Mouse (Mus musculus): ENCODE data around the gene Pde6h. TPM values are rescaled to one million over a fixed set of nuclear protein-coding genes. Genes with fewer than 3 reads are reported as not detected.

Pde6h gene
- total and polyA plus RNA-seq, 3 experiments, result 0.05 TPM; not detected in 2

DNA sequence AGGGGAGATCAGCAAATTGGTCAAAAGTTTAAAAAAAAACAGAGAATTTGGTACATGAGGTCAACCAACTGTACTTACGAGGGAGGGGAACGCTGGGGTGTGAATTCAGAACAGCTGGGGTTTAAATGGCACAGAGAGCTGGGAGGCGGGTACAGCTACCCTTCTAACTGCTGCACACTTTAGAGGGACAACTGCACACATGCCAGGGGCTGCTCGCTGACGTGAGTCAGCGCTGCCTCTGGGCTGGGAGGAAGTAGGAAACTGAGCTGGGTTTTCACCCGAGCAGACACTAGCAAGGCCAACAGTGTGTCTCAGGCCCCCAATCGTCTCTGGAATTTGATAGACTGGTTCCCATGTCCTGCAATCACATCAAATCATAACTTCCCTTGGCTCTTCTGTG, 1.4 kb downstream of the Pde6h start:
- DNase-seq (ENCODE audit: low spot score), result no peak
- no peak for ATAC-seq (ENCODE audit: extremely low read depth, insufficient number of reproducible peaks, low FRiP score, poor library complexity, severe bottlenecking)
- no peak for TF ChIP-seq POLR2AphosphoS5 (IDR thresholded peaks at IDR 0.05; ENCODE audit: insufficient replicate concordance, low read depth, low read length)
- TF ChIP-seq TAL1 (conservative IDR thresholded peaks at IDR 0.05; ENCODE audit: low read depth, low read length), result no peak
- no peak for TF ChIP-seq GATA2 (IDR thresholded peaks at IDR 0.05; ENCODE audit: borderline replicate concordance, low read depth, low read length)
- TF ChIP-seq CTCF (IDR thresholded peaks at IDR 0.05; ENCODE audit: low read depth, low read length), result no peak
- H3K27me3 ChIP-seq (ENCODE audit: insufficient read depth, low read length), result no peaks in the 10 kb centered on the region
- peaks cover 78% of the 10 kb centered on the region for H3K36me3 ChIP-seq (replicated peaks)
- no peaks in the 10 kb centered on the region for H3K9me3 ChIP-seq (replicated peaks)
- no peak overlapping the region for H3K4me3 ChIP-seq (ENCODE audit: low read depth, low read length)
- peaks cover 13% of the 10 kb centered on the region; the same call in 1 of the 2 replicates for H3K4me1 ChIP-seq (ENCODE audit: insufficient read depth, low read depth, low read length)

DNA sequence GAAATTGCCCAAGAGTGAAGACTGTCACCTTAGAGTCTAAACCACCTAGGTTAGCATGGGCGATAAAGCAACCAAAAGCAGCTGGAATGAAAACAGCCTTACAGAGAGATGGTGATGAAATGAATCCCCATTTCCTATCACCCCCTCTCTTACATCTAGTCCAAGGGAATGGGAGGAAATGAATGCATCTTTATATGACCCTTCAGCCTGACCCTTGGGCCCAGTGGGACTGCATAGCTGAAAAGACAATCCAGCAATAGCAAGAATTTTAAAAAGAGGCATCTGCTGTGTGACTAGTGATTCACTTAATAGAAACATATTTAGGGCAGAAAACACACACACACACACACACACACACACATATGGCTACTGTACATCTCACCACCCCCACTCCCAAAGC, 4.0 kb downstream of the Pde6h start:
- no peak for TF ChIP-seq GATA1 (IDR thresholded peaks at IDR 0.05; ENCODE audit: borderline replicate concordance, low read length)
- no peak for TF ChIP-seq POLR2AphosphoS5 (IDR thresholded peaks at IDR 0.05; ENCODE audit: insufficient replicate concordance, low read depth, low read length)
- TF ChIP-seq TAL1 (conservative IDR thresholded peaks at IDR 0.05; ENCODE audit: low read depth, low read length), result no peak
- no peak for TF ChIP-seq GATA2 (IDR thresholded peaks at IDR 0.05; ENCODE audit: borderline replicate concordance, low read depth, low read length)
- no peak for TF ChIP-seq CTCF (IDR thresholded peaks at IDR 0.05; ENCODE audit: low read depth, low read length)
- H3K9me3 ChIP-seq (replicated peaks), result no peaks in the 10 kb centered on the region
- H3K27me3 ChIP-seq (ENCODE audit: insufficient read depth, low read length), result no peaks in the 10 kb centered on the region
- ATAC-seq (ENCODE audit: extremely low read depth, insufficient number of reproducible peaks, low FRiP score, poor library complexity, severe bottlenecking) (no peak), DNase-seq (ENCODE audit: low spot score) (no peak)
- H3K4me3 ChIP-seq (ENCODE audit: low read depth, low read length), result no peak overlapping the region
- H3K4me1 ChIP-seq (ENCODE audit: insufficient read depth, low read depth, low read length), result peaks cover 32% of the 10 kb centered on the region
- H3K36me3 ChIP-seq (replicated peaks), result peaks cover 94% of the 10 kb centered on the region

DNA sequence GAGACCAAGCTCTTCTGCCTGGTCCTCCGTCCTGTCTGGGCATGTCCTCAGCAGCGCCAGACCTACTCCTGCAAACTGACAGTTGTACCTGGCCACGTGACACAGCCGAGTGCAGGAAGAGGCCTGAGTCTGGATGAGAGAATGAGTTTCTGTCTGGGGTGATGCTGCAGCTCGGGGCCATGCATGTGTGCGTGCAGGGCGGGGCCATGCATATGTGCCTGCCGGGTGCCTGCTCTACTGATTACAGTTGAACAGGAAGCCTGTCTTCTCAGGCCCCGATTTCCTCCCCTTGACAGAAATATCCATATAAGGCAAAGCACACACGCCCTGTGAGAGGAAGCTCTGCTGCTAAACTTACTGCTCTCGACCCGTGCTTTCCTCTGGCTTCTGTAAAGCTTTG, 7.0 kb downstream of the Pde6h start:
- no peak overlapping the region; the same call in 1 of the 2 replicates for H3K4me3 ChIP-seq (ENCODE audit: low read depth, low read length)
- H3K36me3 ChIP-seq (replicated peaks), result peaks cover 93% of the 10 kb centered on the region
- H3K4me1 ChIP-seq (ENCODE audit: insufficient read depth, low read depth, low read length), result peaks cover 53% of the 10 kb centered on the region
- no peaks in the 10 kb centered on the region for H3K27me3 ChIP-seq (ENCODE audit: insufficient read depth, low read length)
- DNase-seq (ENCODE audit: low spot score), result peak; percentile 56
- H3K9me3 ChIP-seq (replicated peaks), result no peaks in the 10 kb centered on the region
- peak; percentile 92 for ATAC-seq (ENCODE audit: extremely low read depth, insufficient number of reproducible peaks, low FRiP score, poor library complexity, severe bottlenecking)
- TF ChIP-seq GATA1 (IDR thresholded peaks at IDR 0.05; ENCODE audit: borderline replicate concordance, low read length) (no peak), TAL1 (conservative IDR thresholded peaks at IDR 0.05; ENCODE audit: low read depth, low read length) (no peak), CTCF (IDR thresholded peaks at IDR 0.05; ENCODE audit: low read depth, low read length) (no peak), POLR2AphosphoS5 (IDR thresholded peaks at IDR 0.05; ENCODE audit: insufficient replicate concordance, low read depth, low read length) (no peak), GATA2 (IDR thresholded peaks at IDR 0.05; ENCODE audit: borderline replicate concordance, low read depth, low read length) (no peak)

DNA sequence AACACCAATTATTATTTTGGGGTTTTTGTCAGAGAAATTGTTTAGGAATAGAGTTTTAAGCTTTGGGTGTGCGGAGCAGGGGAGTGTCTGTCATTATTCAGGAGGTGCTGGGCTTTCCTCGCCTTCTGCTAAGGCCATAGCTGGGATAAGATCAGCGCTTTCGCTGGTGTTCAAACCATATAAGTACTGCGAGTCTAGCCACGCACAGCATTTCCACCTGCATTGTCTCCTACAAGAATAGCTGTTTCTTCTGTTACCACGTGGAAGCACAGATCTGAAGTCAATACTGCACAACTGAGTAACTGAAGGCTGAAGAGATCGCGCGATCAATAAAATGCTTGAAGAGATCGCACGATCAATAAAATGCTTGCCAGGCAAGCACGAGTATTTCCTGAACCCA, 7.6 kb downstream of the Pde6h start:
- H3K4me1 ChIP-seq (ENCODE audit: insufficient read depth, low read depth, low read length), result peaks cover 56% of the 10 kb centered on the region
- no peak for TF ChIP-seq GATA2 (IDR thresholded peaks at IDR 0.05; ENCODE audit: borderline replicate concordance, low read depth, low read length)
- peaks cover 92% of the 10 kb centered on the region for H3K36me3 ChIP-seq (replicated peaks)
- no peaks in the 10 kb centered on the region for H3K27me3 ChIP-seq (ENCODE audit: insufficient read depth, low read length)
- H3K4me3 ChIP-seq (ENCODE audit: low read depth, low read length), result no peak overlapping the region
- DNase-seq (ENCODE audit: low spot score) (no peak), ATAC-seq (ENCODE audit: extremely low read depth, insufficient number of reproducible peaks, low FRiP score, poor library complexity, severe bottlenecking) (no peak)
- no peaks in the 10 kb centered on the region for H3K9me3 ChIP-seq (replicated peaks)

DNA sequence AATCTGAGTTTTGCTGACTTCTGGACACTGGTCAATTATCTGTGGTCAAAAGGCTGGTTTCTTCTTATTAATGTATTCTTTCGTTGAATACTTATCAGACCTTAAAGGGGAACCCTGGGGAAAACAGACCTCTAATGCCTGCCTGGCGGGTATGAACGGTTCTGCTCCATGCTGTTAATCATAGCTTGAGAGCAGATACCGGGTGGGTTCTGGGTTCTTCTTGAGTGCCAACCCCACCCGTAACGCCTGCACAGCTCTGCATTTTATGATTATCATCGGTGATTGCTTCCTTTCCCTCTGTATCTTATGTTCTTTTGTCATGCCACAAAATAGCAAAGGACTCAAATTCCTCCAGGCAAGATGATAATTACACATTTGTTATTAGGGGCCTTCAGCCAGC, 10.4 kb downstream of the Pde6h start:
- Histone ChIP-seq H3K4me3 (ENCODE audit: low read depth, low read length) (no peak overlapping the region), H3K27me3 (ENCODE audit: insufficient read depth, low read length) (no peaks in the 10 kb centered on the region), H3K9me3 (replicated peaks) (no peaks in the 10 kb centered on the region), H3K4me1 (ENCODE audit: insufficient read depth, low read depth, low read length) (peaks cover 75% of the 10 kb centered on the region), H3K36me3 (replicated peaks) (peaks cover 86% of the 10 kb centered on the region)
- DNase-seq (ENCODE audit: low spot score) (no peak), ATAC-seq (ENCODE audit: extremely low read depth, insufficient number of reproducible peaks, low FRiP score, poor library complexity, severe bottlenecking) (no peak)
- no peak for TF ChIP-seq GATA1 (IDR thresholded peaks at IDR 0.05; ENCODE audit: borderline replicate concordance, low read length)
- no peak for TF ChIP-seq CTCF (IDR thresholded peaks at IDR 0.05; ENCODE audit: low read depth, low read length)
- no peak for TF ChIP-seq TAL1 (conservative IDR thresholded peaks at IDR 0.05; ENCODE audit: low read depth, low read length)
- TF ChIP-seq GATA2 (IDR thresholded peaks at IDR 0.05; ENCODE audit: borderline replicate concordance, low read depth, low read length), result no peak
- no peak for TF ChIP-seq POLR2AphosphoS5 (IDR thresholded peaks at IDR 0.05; ENCODE audit: insufficient replicate concordance, low read depth, low read length)

DNA sequence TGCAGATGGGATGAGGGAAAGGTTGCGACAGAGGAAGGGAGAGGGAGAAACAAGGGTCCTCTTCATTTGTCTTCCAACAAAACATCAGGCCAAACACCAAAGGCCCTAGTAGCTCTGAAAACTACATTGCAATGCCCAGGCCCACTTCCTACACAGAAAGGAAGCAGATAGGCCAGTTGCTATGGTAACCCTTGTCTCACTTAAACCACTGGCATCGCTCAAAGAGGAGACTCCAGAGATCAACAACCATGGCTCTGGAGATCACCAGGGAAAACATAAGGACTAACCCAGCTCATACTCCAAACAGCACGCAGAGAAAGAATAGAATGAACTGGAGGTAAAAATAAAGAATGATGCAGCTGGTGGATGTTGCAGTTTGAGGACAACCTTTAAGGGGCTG, 11.6 kb downstream of the Pde6h start:
- Histone ChIP-seq H3K4me1 (ENCODE audit: insufficient read depth, low read depth, low read length) (peaks cover 78% of the 10 kb centered on the region), H3K9me3 (replicated peaks) (no peaks in the 10 kb centered on the region)
- no peak for ATAC-seq (ENCODE audit: extremely low read depth, insufficient number of reproducible peaks, low FRiP score, poor library complexity, severe bottlenecking)

DNA sequence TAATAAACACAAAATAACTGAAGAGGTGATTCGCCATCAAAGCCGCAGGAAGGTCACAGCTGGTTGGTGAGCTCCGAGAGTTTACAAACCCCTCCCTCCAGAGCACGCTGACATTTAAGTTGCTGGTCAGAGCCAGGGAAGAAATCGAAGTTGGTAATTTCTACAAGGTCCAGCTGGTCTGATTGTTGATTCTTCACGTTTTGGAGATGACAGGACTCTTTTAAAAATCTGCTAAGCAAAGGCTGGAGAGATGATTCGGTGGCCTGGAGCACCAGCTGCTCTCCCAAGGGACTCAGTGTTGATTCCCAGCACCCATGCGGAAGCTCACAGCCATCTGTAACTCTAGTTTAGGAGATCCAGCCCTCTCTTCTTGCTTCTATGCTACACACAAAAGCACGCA, 12.7 kb downstream of the Pde6h start:
- peaks cover 75% of the 10 kb centered on the region for H3K4me1 ChIP-seq (ENCODE audit: insufficient read depth, low read depth, low read length)
- H3K4me3 ChIP-seq (ENCODE audit: low read depth, low read length), result no peak overlapping the region; the same call in 1 of the 2 replicates
- DNase-seq (ENCODE audit: low spot score) (no peak), ATAC-seq (ENCODE audit: extremely low read depth, insufficient number of reproducible peaks, low FRiP score, poor library complexity, severe bottlenecking) (no peak)
- H3K9me3 ChIP-seq (replicated peaks), result no peaks in the 10 kb centered on the region
- H3K36me3 ChIP-seq (replicated peaks), result peaks cover 70% of the 10 kb centered on the region
- TF ChIP-seq GATA1 (IDR thresholded peaks at IDR 0.05; ENCODE audit: borderline replicate concordance, low read length) (no peak), TAL1 (conservative IDR thresholded peaks at IDR 0.05; ENCODE audit: low read depth, low read length) (no peak), GATA2 (IDR thresholded peaks at IDR 0.05; ENCODE audit: borderline replicate concordance, low read depth, low read length) (no peak), POLR2AphosphoS5 (IDR thresholded peaks at IDR 0.05; ENCODE audit: insufficient replicate concordance, low read depth, low read length) (no peak), CTCF (IDR thresholded peaks at IDR 0.05; ENCODE audit: low read depth, low read length) (no peak)
- no peaks in the 10 kb centered on the region for H3K27me3 ChIP-seq (ENCODE audit: insufficient read depth, low read length)

More for the DNA sequence above, 11.6 kb downstream of the Pde6h start:
- DNase-seq (ENCODE audit: low spot score), result no peak
- H3K36me3 ChIP-seq (replicated peaks), result peaks cover 80% of the 10 kb centered on the region
- TF ChIP-seq TAL1 (conservative IDR thresholded peaks at IDR 0.05; ENCODE audit: low read depth, low read length) (no peak), POLR2AphosphoS5 (IDR thresholded peaks at IDR 0.05; ENCODE audit: insufficient replicate concordance, low read depth, low read length) (no peak), GATA2 (IDR thresholded peaks at IDR 0.05; ENCODE audit: borderline replicate concordance, low read depth, low read length) (no peak), CTCF (IDR thresholded peaks at IDR 0.05; ENCODE audit: low read depth, low read length) (no peak), GATA1 (IDR thresholded peaks at IDR 0.05; ENCODE audit: borderline replicate concordance, low read length) (no peak)
- H3K4me3 ChIP-seq (ENCODE audit: low read depth, low read length), result no peak overlapping the region
- no peaks in the 10 kb centered on the region for H3K27me3 ChIP-seq (ENCODE audit: insufficient read depth, low read length)

Data from G1E (cell line).